Mouse (Mus musculus): ENCODE measurements at regions not wholly inside any gene's neighbourhood (a gene's known extent, or its start where the extent isn't known, plus 50 kb on each side); places are given as distances from the start of the nearest gene placed in this dataset.
"Not testable (repeated sequence)": the region's sequence is repeated elsewhere in the genome, so short reads cannot be mapped to it uniquely, and the experiment has no call there.

DNA sequence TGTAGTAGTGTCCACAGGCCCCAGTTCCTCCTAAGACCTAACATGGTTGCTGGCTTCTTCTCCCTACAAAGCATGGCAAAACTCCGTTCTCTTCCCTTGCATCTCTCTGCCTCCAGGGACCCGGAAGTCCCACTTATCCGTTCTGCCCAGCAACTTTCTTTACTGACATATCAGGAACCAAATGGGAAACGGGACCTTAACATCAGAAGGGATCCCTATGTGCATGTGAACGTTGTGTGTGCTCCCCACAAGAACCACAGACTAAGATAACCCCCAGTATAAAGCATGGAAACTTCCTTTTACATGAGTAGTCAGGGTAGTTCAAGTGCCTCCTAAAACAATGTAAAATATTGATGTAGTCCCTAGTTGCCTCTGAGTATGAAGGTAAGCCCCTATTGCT is 61.6 kb downstream of the Zxdb start:
- DNase-seq (ENCODE audit: low spot score): no peak
- intact Hi-C loops (cut with DNase I): no loop called here

- no peak for DNase-seq (ENCODE audit: low spot score)
- intact Hi-C loops (cut with DNase I): no loop called here
These were observed 64.1 kb downstream of the Zxdb start for GRCm38 (mm10) chrX:94788331-94788920.

- intact Hi-C loops (cut with DNase I): not testable (repeated sequence)
These were observed 72.5 kb downstream of the Zxdb start for GRCm38 (mm10) chrX:94796845-94797244.

GRCm38 (mm10) chrX:94797348-94798182 is 73.2 kb downstream of the Zxdb start:
- intact Hi-C loops (cut with DNase I); DNase-seq (ENCODE audit: low spot score): not testable (repeated sequence)

More at GRCm38 (mm10) chrX:94796845-94797244, 72.5 kb downstream of the Zxdb start:
- DNase-seq (ENCODE audit: low spot score): not testable (repeated sequence)

GRCm38 (mm10) chrX:94798183-94798619 is 73.8 kb downstream of the Zxdb start:
- DNase-seq (ENCODE audit: low spot score); intact Hi-C loops (cut with DNase I): not testable (repeated sequence)

GRCm38 (mm10) chrX:94812760-94813159 is 88.4 kb downstream of the Zxdb start:
- intact Hi-C loops (cut with DNase I); DNase-seq (ENCODE audit: low spot score): not testable (repeated sequence)

DNA sequence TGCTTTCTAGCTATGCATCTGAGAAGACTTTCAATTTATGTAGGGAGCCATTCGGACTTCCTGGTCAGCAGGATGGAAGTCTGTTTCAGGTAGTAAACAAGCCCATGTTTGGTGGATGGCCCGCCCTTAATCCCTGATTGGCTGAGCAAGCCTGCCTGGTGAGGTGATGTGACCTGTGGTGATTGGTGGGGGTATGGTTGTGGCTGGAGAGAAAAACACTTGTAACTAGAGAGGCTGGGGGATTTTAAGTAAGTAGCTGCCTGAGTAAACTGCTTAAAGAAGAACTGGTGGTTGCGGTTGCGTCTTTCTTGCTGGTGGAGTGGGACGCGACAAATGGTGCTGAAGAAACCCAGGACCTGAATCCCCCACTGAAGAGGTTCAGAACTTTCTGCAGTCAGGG is 103.2 kb downstream of the Zxdb start:
- DNase-seq (ENCODE audit: low spot score); intact Hi-C loops (cut with DNase I): not testable (repeated sequence)

- DNase-seq (ENCODE audit: low spot score); intact Hi-C loops (cut with DNase I): not testable (repeated sequence)
These were observed 119.9 kb downstream of the Zxdb start for GRCm38 (mm10) chrX:94844110-94844779.

GRCm38 (mm10) chrX:94849549-94849948 is 125.2 kb downstream of the Zxdb start:
- intact Hi-C loops (cut with DNase I); DNase-seq (ENCODE audit: low spot score): not testable (repeated sequence)

- intact Hi-C loops (cut with DNase I): no loop called here
- no peak for DNase-seq (ENCODE audit: low spot score)
These were observed 133.1 kb downstream of the Zxdb start for GRCm38 (mm10) chrX:94857501-94857900.

DNA sequence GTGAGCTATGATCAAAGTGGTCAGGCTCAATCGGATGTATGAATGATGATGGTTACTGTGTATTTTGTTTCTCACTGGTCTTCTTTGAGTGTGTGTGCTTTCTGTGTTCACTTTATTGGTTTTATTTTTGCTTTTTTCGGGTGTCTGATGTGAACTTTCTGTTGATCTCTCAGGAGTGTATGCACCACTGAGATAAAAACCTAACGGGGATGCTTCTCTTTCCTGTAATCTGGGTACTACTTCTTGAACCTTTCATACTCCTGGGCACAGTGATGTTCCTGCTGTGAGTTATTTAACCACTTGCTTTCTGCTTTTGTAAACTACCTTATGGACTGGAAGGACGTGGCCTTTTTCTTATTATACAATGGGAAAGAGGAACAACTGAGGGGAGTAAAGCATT is 133.6 kb downstream of the Zxdb start:
- intact Hi-C loops (cut with DNase I): no loop called here
- DNase-seq (ENCODE audit: low spot score): no peak

- intact Hi-C loops (cut with DNase I): no loop called here
These were observed 138.8 kb downstream of the Zxdb start for GRCm38 (mm10) chrX:94863123-94863522.

GRCm38 (mm10) chrX:94865531-94866502 is 141.4 kb downstream of the Zxdb start:
- peak; percentile 69 for DNase-seq (ENCODE audit: low spot score)
- intact Hi-C loops (cut with DNase I): loop anchor here (1.0 kb wide), 1 partner anchor 146 kb away; no protein-coding TSS in a partner anchor

More at GRCm38 (mm10) chrX:94863123-94863522, 138.8 kb downstream of the Zxdb start:
- DNase-seq (ENCODE audit: low spot score): no peak

GRCm38 (mm10) chrX:94883547-94883946 is 142.9 kb downstream of the Spin4 start:
- intact Hi-C loops (cut with DNase I): not testable (repeated sequence)
- DNase-seq (ENCODE audit: low spot score): peak; percentile 10
